30 mouse cellular contexts compared by ENCODE assay signal in genomic region chr10:64182731-64183130, GRCm38 (mm10).
DNase-seq lines count a peak whose midpoint lies in the region; TF ChIP-seq lines count a peak whose summit lies in the region.
"Had no signal": no experiment of that assay in that cellular context is flagged by ENCODE, and none has a peak within 500 bp of the region (broad histone marks: within the 10 kb centered on the region; RNA-seq: fewer than 3 reads in every experiment).

No protein-coding gene starts in this region.

- no peaks in the 10 kb centered on the region for H3K36me3 ChIP-seq in testis, adult 2 months (ENCODE audit: control insufficient read depth, insufficient read depth, low read length)
- H3K36me3 ChIP-seq: heart, embryonic 13.5 days; kidney, embryonic 15.5 days; limb, embryonic 10.5 days; limb, embryonic 15.5 days; liver, embryonic 13.5 days; midbrain, embryonic 13.5 days had no signal

- no peak for TF ChIP-seq POLR2A in testis, adult 2 months (IDR thresholded peaks at IDR 0.05; ENCODE audit: control insufficient read depth, low read depth, low read length)

- intact Hi-C loops in left cerebral cortex, postnatal 25 days (cut with DNase I): no loop called here

- no peaks in the 10 kb centered on the region for H3K27me3 ChIP-seq in testis, adult 2 months (ENCODE audit: control insufficient read depth, insufficient read depth, low read length)
- H3K27me3 ChIP-seq: CH12.LX; forebrain, embryonic 13.5 days; heart, embryonic 13.5 days; kidney, embryonic 15.5 days; limb, embryonic 15.5 days; liver, embryonic 13.5 days; midbrain, embryonic 13.5 days had no signal

- H3K4me3 ChIP-seq in testis, adult 2 months (ENCODE audit: control insufficient read depth, low read depth, low read length): peak overlapping the region; percentile 40
- H3K4me3 ChIP-seq: forebrain, embryonic 13.5 days; gastrocnemius, adult 2 months; heart, embryonic 13.5 days; kidney, embryonic 15.5 days; layer of hippocampus, adult 2 months; limb, embryonic 10.5 days; limb, embryonic 15.5 days; liver, embryonic 13.5 days; midbrain, embryonic 13.5 days had no signal

- no peak overlapping the region for H3K27ac ChIP-seq in testis, adult 2 months (ENCODE audit: control insufficient read depth, insufficient read depth, low read depth, low read length)
- H3K27ac ChIP-seq: forebrain, embryonic 13.5 days; gastrocnemius, adult 2 months; heart, embryonic 13.5 days; hindbrain, embryonic 14.5 days; kidney, embryonic 15.5 days; layer of hippocampus, adult 2 months; limb, embryonic 10.5 days; limb, embryonic 15.5 days; liver, embryonic 13.5 days; midbrain, embryonic 13.5 days had no signal

- DNase-seq in layer of hippocampus, postnatal 14 days (ENCODE audit: low spot score in 2 of 2): peak; percentile 2 to 3
- no peak for DNase-seq in layer of hippocampus, postnatal 36 days
- DNase-seq in testis, postnatal 10 days (ENCODE audit: low spot score): no peak
- peak; percentile 21 to 64 for DNase-seq in left cerebral cortex, postnatal 25 days (ENCODE audit: low spot score in 2 of 2)
- DNase-seq in urinary bladder, adult 18-20 months (ENCODE audit: low spot score in 2 of 2): no peak
- no peak for DNase-seq in neural tube, embryonic 10.5 days (ENCODE audit: extremely low spot score, low spot score)
- DNase-seq in gastrocnemius, postnatal 4 days (ENCODE audit: low spot score in 2 of 2): no peak
- DNase-seq: adrenal gland, adult 2 months; cerebellum, adult 11 months; cerebellum, adult 9-10 months; cerebellum, postnatal 36 days; gastrocnemius, adult 2 months; heart, postnatal 10 days; kidney, adult 18-20 months; kidney, postnatal 36 days; liver, embryonic 13.5 days; lung, adult 18-20 months; lung, postnatal 4 days; thymus, adult 2 months; thymus, postnatal 4 days had no signal

- TF ChIP-seq CTCF in testis, adult 2 months (IDR thresholded peaks at IDR 0.05; ENCODE audit: control insufficient read depth, insufficient read depth, insufficient replicate concordance, low read depth, low read length): no peak

- H3K4me1 ChIP-seq in testis, adult 2 months (ENCODE audit: control insufficient read depth, insufficient read depth, low read length): no peaks in the 10 kb centered on the region
- H3K4me1 ChIP-seq: forebrain, embryonic 13.5 days; heart, embryonic 13.5 days; kidney, embryonic 15.5 days; limb, embryonic 10.5 days; limb, embryonic 15.5 days; liver, embryonic 13.5 days; midbrain, embryonic 13.5 days had no signal

Comparison
In these comparisons a context has a peak if more than half of its experiments do, and no peak if none do; other contexts are left out.
1. DNase-seq: peak in layer of hippocampus, postnatal 14 days (2 of 2) and left cerebral cortex, postnatal 25 days (2 of 2); none in layer of hippocampus, postnatal 36 days (0 of 2), testis, postnatal 10 days (single experiment), urinary bladder, adult 18-20 months (0 of 2), neural tube, embryonic 10.5 days (single experiment) and gastrocnemius, postnatal 4 days (0 of 2).